Mouse (Mus musculus) ES-Bruce4 (cell line): ENCODE data around the gene Mvp. TPM values are rescaled to one million over a fixed set of nuclear protein-coding genes. Genes with fewer than 3 reads are reported as not detected.
A peak's percentile ranks its signal among the peaks of the same experiment; 100 is the strongest.

Experiments used
- H3K27ac ChIP-seq: 2 replicates; pipeline ENCODE4 v1.5.1; 2012; ENCODE audit warnings: low read length, inconsistent platforms; ENCODE audit not compliant: insufficient read depth
- H3K27me3 ChIP-seq: 2 replicates; pipeline ENCODE4 v1.6.1; 2012; ENCODE audit warnings: mild to moderate bottlenecking, low read length, inconsistent platforms; ENCODE audit not compliant: control insufficient read depth, poor library complexity, insufficient read depth, severe bottlenecking
- H3K36me3 ChIP-seq: 2 replicates; pipeline ENCODE4 v1.6.1; 2012; ENCODE audit warnings: inconsistent platforms, mild to moderate bottlenecking, low read length, moderate library complexity; ENCODE audit not compliant: control insufficient read depth, poor library complexity, insufficient read depth, severe bottlenecking
- H3K4me1 ChIP-seq: one replicate; pipeline ENCODE4 v1.8.1; 2011; ENCODE audit warnings: low read length; ENCODE audit not compliant: control insufficient read depth, insufficient read depth
- H3K4me3 ChIP-seq: 2 replicates; pipeline ENCODE4 v1.5.1; 2011; ENCODE audit warnings: low read depth, mild to moderate bottlenecking, low read length
- H3K9ac ChIP-seq: 2 replicates; pipeline ENCODE4 v1.6.1; 2012; ENCODE audit warnings: low read depth, mild to moderate bottlenecking, inconsistent platforms; ENCODE audit not compliant: poor library complexity, severe bottlenecking
- H3K9me3 ChIP-seq: replicated peaks from 2 replicates; pipeline ENCODE4 v1.6.1; 2012; ENCODE audit warnings: mild to moderate bottlenecking, low read length, inconsistent platforms; ENCODE audit not compliant: control insufficient read depth, poor library complexity, insufficient read depth, severe bottlenecking
- CTCF ChIP-seq: IDR thresholded peaks from one replicate; pipeline ENCODE4 v1.8.1; 2011; ENCODE audit warnings: low read depth, low read length
- EP300 ChIP-seq: IDR thresholded peaks from 2 replicates; pipeline ENCODE4 v1.6.1; 2011; ENCODE audit warnings: low read depth, low read length; ENCODE audit not compliant: insufficient read depth
- POLR2A ChIP-seq: IDR thresholded peaks from one replicate; pipeline ENCODE4 v1.8.1; 2011; ENCODE audit warnings: low read length; ENCODE audit not compliant: insufficient read depth
- polyA plus RNA-seq: library from polyadenylated mRNA; stranded (reverse); fragments of >200 nt; gene quantifications from 2 replicates; pipeline ENCODE4 v1.2.4, GENCODE M21; 2011; ENCODE audit warnings: low read depth; ENCODE audit not compliant: missing spikeins, insufficient read depth, insufficient read length

Mvp gene
- polyA plus RNA-seq, 1 experiment: 17.9 TPM

GRCm38 (mm10) chr7:127026984-127027726 lies 12.7 kb upstream of the Mvp start, which contains the start of gene Maz:
Maz (minus strand) TSS chr7:127027037.
- Histone ChIP-seq H3K27ac (peak within 1 kb of the TSS; percentile 85), H3K9ac (peak within 1 kb of the TSS; percentile 92), H3K36me3 (peaks cover 58% of the 10 kb centered on the region), H3K9me3 (no peaks in the 10 kb centered on the region), H3K4me1 (no peaks in the 10 kb centered on the region), H3K4me3 (peak within 1 kb of the TSS; percentile 88), H3K27me3 (no peaks in the 10 kb centered on the region)
- TF ChIP-seq CTCF (no peak), EP300 (peak; percentile 77)

- no peaks in the 10 kb centered on the region for H3K27me3 ChIP-seq
- TF ChIP-seq CTCF (no peak), POLR2A (no peak), EP300 (no peak)
- peak overlapping the region; percentile 73 for H3K4me3 ChIP-seq
- H3K4me1 ChIP-seq: no peaks in the 10 kb centered on the region
- H3K27ac ChIP-seq: no peak overlapping the region
- peak overlapping the region; percentile 92 for H3K9ac ChIP-seq
- H3K9me3 ChIP-seq: no peaks in the 10 kb centered on the region
- H3K36me3 ChIP-seq: peaks cover 54% of the 10 kb centered on the region
Measured at GRCm38 (mm10) chr7:127026616-127026983, 12.2 kb upstream of the Mvp start.

GRCm38 (mm10) chr7:127026161-127026600 lies 11.8 kb upstream of the Mvp start:
- peaks cover 54% of the 10 kb centered on the region for H3K36me3 ChIP-seq
- no peaks in the 10 kb centered on the region for H3K4me1 ChIP-seq
- H3K27me3 ChIP-seq: no peaks in the 10 kb centered on the region

GRCm38 (mm10) chr7:127025556-127026160 lies 11.2 kb upstream of the Mvp start:
- H3K36me3 ChIP-seq: peaks cover 49% of the 10 kb centered on the region
- peak overlapping the region; percentile 8; the same call in 1 of the 2 replicates for H3K27ac ChIP-seq
- H3K4me1 ChIP-seq: no peaks in the 10 kb centered on the region
- H3K9me3 ChIP-seq: no peaks in the 10 kb centered on the region
- peak overlapping the region; percentile 92 for H3K9ac ChIP-seq
- no peak for TF ChIP-seq EP300
- TF ChIP-seq CTCF: no peak
- no peak for TF ChIP-seq POLR2A
- peak overlapping the region; percentile 73 for H3K4me3 ChIP-seq
- no peaks in the 10 kb centered on the region for H3K27me3 ChIP-seq

More at GRCm38 (mm10) chr7:127026161-127026600, 11.8 kb upstream of the Mvp start:
- TF ChIP-seq POLR2A: no peak
- Histone ChIP-seq H3K9me3 (no peaks in the 10 kb centered on the region), H3K4me3 (peak overlapping the region; percentile 73), H3K9ac (peak overlapping the region; percentile 92), H3K27ac (peak overlapping the region; percentile 85)

GRCm38 (mm10) chr7:127024755-127025555 lies 10.5 kb upstream of the Mvp start:
- H3K4me3 ChIP-seq: peak overlapping the region; percentile 73
- no peaks in the 10 kb centered on the region for H3K4me1 ChIP-seq
- peaks cover 42% of the 10 kb centered on the region for H3K36me3 ChIP-seq
- H3K9ac ChIP-seq: peak overlapping the region; percentile 92
- H3K27me3 ChIP-seq: no peaks in the 10 kb centered on the region
- H3K27ac ChIP-seq: peak overlapping the region; percentile 8
- H3K9me3 ChIP-seq: no peaks in the 10 kb centered on the region
- TF ChIP-seq POLR2A: peak; percentile 62
- TF ChIP-seq CTCF: no peak
- no peak for TF ChIP-seq EP300
